Mouse (Mus musculus): Measurements from ENCODE around the gene Ptpn5. TPM values are rescaled to one million over a fixed set of nuclear protein-coding genes. Genes with fewer than 3 reads are reported as not detected.

The Ptpn5 gene
- polyA plus RNA-seq, 1 experiment = 2.2 TPM

DNA sequence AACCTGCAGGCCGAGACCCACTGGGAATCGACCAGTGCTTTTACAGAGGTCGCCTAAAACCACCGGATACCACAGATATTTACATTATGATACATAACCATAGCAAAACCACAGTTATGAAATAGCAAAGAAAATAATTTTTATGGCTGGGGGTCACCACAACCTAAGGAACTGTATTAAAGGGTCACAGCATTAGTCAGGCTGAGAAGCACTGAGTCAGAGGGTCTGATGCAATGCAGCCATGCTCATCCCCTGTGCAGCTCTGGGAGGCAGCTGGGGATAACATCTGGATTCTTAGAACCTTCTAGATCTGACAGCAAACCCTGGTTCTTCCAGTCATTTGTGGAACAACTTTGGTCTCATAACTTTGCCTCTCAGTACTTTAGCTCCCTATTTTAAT lies 102.1 kb downstream of the Ptpn5 start:
- TF ChIP-seq POLR2A (IDR thresholded peaks at IDR 0.05; ENCODE audit: control insufficient read depth, extremely low read depth, insufficient read depth, low read length, poor library complexity) (no peak), CTCF (IDR thresholded peaks at IDR 0.05; ENCODE audit: borderline replicate concordance, control insufficient read depth, extremely low read depth, insufficient read depth, low read length, poor library complexity) (no peak)
- 58% methylated on average over 4 of the region's 4 CpGs for WGBS
- H3K4me3 ChIP-seq (ENCODE audit: control insufficient read depth, insufficient read depth, low read length) = no peak overlapping the region
- no peak for DNase-seq
- H3K27ac ChIP-seq (ENCODE audit: control insufficient read depth, insufficient read depth, low read length) = no peak overlapping the region
- H3K27me3 ChIP-seq (ENCODE audit: control insufficient read depth, insufficient read depth, low read length) = no peaks in the 10 kb centered on the region
- no peaks in the 10 kb centered on the region for H3K36me3 ChIP-seq (ENCODE audit: control insufficient read depth, insufficient read depth, low read length)
- H3K4me1 ChIP-seq (replicated peaks; ENCODE audit: control insufficient read depth, insufficient read depth, low read length) = no peaks in the 10 kb centered on the region

GRCm38 (mm10) chr7:47030517-47031193 lies 102.8 kb downstream of the Ptpn5 start:
- H3K4me3 ChIP-seq (ENCODE audit: control insufficient read depth, insufficient read depth, low read length) = no peak overlapping the region
- no peak for TF ChIP-seq CTCF (IDR thresholded peaks at IDR 0.05; ENCODE audit: borderline replicate concordance, control insufficient read depth, extremely low read depth, insufficient read depth, low read length, poor library complexity)
- no peak for TF ChIP-seq POLR2A (IDR thresholded peaks at IDR 0.05; ENCODE audit: control insufficient read depth, extremely low read depth, insufficient read depth, low read length, poor library complexity)
- 78% methylated on average over 9 of the region's 9 CpGs for WGBS
- H3K27ac ChIP-seq (ENCODE audit: control insufficient read depth, insufficient read depth, low read length) = no peak overlapping the region
- H3K27me3 ChIP-seq (ENCODE audit: control insufficient read depth, insufficient read depth, low read length) = no peaks in the 10 kb centered on the region
- H3K4me1 ChIP-seq (replicated peaks; ENCODE audit: control insufficient read depth, insufficient read depth, low read length) = no peaks in the 10 kb centered on the region
- H3K36me3 ChIP-seq (ENCODE audit: control insufficient read depth, insufficient read depth, low read length) = no peaks in the 10 kb centered on the region
- DNase-seq = no peak

Other genes with a start within 250 kb of the Ptpn5 start
- 113 and 123 TPM in 2 replicates for gene Tsg101, start 213.7 kb downstream of the Ptpn5 start, polyA plus RNA-seq (2012; rRNA removed)
- 4.0 and 4.3 TPM in 2 replicates for gene Uevld, start 175.2 kb downstream of the Ptpn5 start, polyA plus RNA-seq (2012; rRNA removed)
- 0.54 TPM in 1 of 2 replicates, not detected in the other for gene Gm9999, start 150.1 kb downstream of the Ptpn5 start, polyA plus RNA-seq (2012; rRNA removed)
- 6.9 and 8.4 TPM in 2 replicates for gene Spty2d1, start 125.3 kb downstream of the Ptpn5 start, polyA plus RNA-seq (2012; rRNA removed)
- 51.3 and 66.5 TPM in 2 replicates for gene Tmem86a, start 83.1 kb downstream of the Ptpn5 start, polyA plus RNA-seq (2012; rRNA removed)
- gene Mrgpra6, start 71.2 kb upstream of the Ptpn5 start, polyA plus RNA-seq (2012; rRNA removed) = not detected in 2 replicates
- 0.19 TPM in 1 of 2 replicates, not detected in the other for gene Mrgpra9, start 119.2 kb upstream of the Ptpn5 start, polyA plus RNA-seq (2012; rRNA removed)
- 0.15 and 0.22 TPM in 2 replicates for gene Mrgpra1, start 220.6 kb upstream of the Ptpn5 start, polyA plus RNA-seq (2012; rRNA removed)